Mouse (Mus musculus): ENCODE data around the gene Hmgn2. TPM values are rescaled to one million over a fixed set of nuclear protein-coding genes. Genes with fewer than 3 reads are reported as not detected.

The Hmgn2 gene
- polyA plus RNA-seq, 1 experiment from 2014 or later, result 1,670 TPM

DNA sequence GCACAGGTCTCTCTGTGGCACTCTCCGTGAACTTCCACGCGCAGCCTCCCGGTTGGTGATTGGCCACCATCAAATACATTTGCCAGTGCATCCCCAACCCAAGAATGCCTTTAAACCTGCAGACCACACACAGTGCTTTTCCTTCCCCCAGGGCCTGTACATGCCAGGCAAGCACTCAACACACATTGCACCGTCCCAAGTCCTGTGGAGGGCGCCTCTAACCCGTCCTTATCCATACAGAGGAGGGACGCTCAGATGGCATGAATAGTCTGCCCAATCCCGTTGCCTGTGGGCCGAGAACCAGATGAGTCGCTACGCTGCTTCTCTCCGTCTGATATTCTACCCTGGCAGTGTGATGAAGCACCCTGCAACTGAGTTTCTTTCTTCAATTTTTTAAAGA lies 14.5 kb upstream of the Hmgn2 start:
- no peak overlapping the region for H3K9ac ChIP-seq (ENCODE audit: low read depth, low read length)
- ATAC-seq, result no peak
- 86% methylated on average over 13 of the region's 13 CpGs for WGBS
- H3K27me3 ChIP-seq (replicated peaks; ENCODE audit: control insufficient read depth, insufficient read depth, low read length), result no peaks in the 10 kb centered on the region
- H3K4me3 ChIP-seq (ENCODE audit: low read length), result no peak overlapping the region
- no peaks in the 10 kb centered on the region for H3K4me1 ChIP-seq (ENCODE audit: control insufficient read depth, insufficient read depth, low read length)
- no peaks in the 10 kb centered on the region for H3K9me3 ChIP-seq (ENCODE audit: control insufficient read depth, low read length)
- H3K36me3 ChIP-seq (ENCODE audit: control insufficient read depth, insufficient read depth, low read length), result no peaks in the 10 kb centered on the region
- no peak overlapping the region for H3K27ac ChIP-seq (ENCODE audit: low read length)
- H3K4me2 ChIP-seq (ENCODE audit: low read depth, low read length), result no peak overlapping the region

DNA sequence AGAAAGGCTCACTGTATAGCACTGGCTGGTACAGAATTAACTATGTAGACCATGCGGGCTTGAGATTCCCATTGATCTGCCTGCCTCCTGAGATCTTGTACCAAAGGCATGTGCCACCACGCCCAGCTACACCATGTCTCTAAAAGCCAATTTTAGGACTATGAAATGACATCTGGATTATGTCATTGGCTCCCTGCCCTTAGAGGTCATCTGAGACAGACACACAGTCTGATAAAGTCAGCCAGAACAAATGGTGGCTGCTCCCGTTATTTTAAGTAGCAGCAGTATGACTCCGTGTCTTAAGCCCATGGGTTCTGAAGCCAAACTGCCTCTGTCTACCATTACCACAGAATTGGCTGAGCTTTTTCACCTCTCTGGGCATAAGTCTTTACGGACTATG lies 12.0 kb upstream of the Hmgn2 start:
- Histone ChIP-seq H3K4me1 (ENCODE audit: control insufficient read depth, insufficient read depth, low read length) (no peaks in the 10 kb centered on the region), H3K9ac (ENCODE audit: low read depth, low read length) (no peak overlapping the region), H3K4me3 (ENCODE audit: low read length) (no peak overlapping the region), H3K9me3 (ENCODE audit: control insufficient read depth, low read length) (no peaks in the 10 kb centered on the region), H3K27me3 (replicated peaks; ENCODE audit: control insufficient read depth, insufficient read depth, low read length) (no peaks in the 10 kb centered on the region), H3K36me3 (ENCODE audit: control insufficient read depth, insufficient read depth, low read length) (no peaks in the 10 kb centered on the region), H3K27ac (ENCODE audit: low read length) (no peak overlapping the region), H3K4me2 (ENCODE audit: low read depth, low read length) (no peak overlapping the region)
- WGBS, result 78% methylated on average over 5 of the region's 5 CpGs
- no peak for ATAC-seq

DNA sequence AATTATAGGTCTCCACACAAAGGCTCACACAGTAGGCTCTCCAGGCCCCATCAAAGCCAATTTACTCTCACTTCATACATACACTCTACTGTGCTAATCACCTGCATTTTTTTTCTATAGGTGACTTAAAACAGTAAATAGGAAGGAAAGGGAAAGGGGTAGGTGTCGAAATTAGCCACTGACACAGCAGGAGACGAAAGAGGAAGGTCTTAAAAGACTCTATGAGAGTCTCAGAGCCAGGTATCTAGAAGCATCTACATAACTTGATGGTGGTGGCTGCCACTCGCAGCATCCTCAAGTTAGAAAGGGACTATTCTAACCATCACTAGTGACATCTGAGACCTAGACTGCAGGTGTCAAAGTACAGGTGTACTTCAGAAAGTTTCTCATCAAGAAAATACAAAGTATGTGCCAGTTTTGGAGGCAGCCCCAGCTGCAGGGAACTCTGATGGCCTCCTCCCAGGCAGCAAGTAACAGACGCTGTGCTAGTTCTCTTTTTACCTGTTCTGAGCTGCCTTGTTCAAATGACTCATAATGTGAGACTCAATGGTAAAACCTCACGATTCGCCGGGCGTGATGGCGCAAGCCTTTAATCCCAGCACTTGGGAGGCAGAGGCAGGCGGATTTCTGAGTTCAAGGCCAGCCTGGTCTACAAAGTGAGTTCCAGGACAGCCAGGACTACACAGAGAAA lies 9.7 kb upstream of the Hmgn2 start:
- Histone ChIP-seq H3K27ac (ENCODE audit: low read length) (no peak overlapping the region), H3K9ac (ENCODE audit: low read depth, low read length) (no peak overlapping the region), H3K36me3 (ENCODE audit: control insufficient read depth, insufficient read depth, low read length) (no peaks in the 10 kb centered on the region), H3K27me3 (replicated peaks; ENCODE audit: control insufficient read depth, insufficient read depth, low read length) (no peaks in the 10 kb centered on the region), H3K4me3 (ENCODE audit: low read length) (no peak overlapping the region), H3K9me3 (ENCODE audit: control insufficient read depth, low read length) (no peaks in the 10 kb centered on the region), H3K4me2 (ENCODE audit: low read depth, low read length) (no peak overlapping the region), H3K4me1 (ENCODE audit: control insufficient read depth, insufficient read depth, low read length) (no peaks in the 10 kb centered on the region)
- 95% methylated on average over 10 of the region's 10 CpGs for WGBS
- ATAC-seq, result no peak

DNA sequence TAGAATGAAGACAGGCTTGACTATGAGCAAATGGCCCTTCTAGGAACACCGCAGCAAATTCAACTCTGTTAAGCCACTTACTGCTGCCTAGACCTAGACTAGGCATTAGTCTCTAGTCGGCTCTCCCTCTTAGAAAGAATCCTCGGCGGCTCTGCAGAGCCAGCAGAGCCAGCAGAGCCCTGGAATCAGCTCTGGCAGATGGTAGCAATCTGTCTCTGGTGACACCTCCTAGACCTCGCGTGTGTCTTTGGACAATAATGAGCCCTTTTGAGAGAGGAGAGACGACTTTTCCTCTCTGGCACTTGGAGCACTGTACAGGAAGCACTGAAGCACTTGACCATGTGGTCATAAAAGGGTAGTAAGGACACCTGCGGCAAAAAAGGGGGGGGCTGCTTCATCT lies 3.3 kb upstream of the Hmgn2 start:
- Histone ChIP-seq H3K9me3 (ENCODE audit: control insufficient read depth, low read length) (no peaks in the 10 kb centered on the region), H3K4me1 (ENCODE audit: control insufficient read depth, insufficient read depth, low read length) (peaks cover 9% of the 10 kb centered on the region), H3K4me2 (ENCODE audit: low read depth, low read length) (no peak overlapping the region), H3K4me3 (ENCODE audit: low read length) (no peak overlapping the region), H3K27me3 (replicated peaks; ENCODE audit: control insufficient read depth, insufficient read depth, low read length) (no peaks in the 10 kb centered on the region), H3K9ac (ENCODE audit: low read depth, low read length) (no peak overlapping the region), H3K27ac (ENCODE audit: low read length) (no peak overlapping the region), H3K36me3 (ENCODE audit: control insufficient read depth, insufficient read depth, low read length) (no peaks in the 10 kb centered on the region)
- WGBS, result 64% methylated on average over 8 of the region's 8 CpGs
- no peak for ATAC-seq

DNA sequence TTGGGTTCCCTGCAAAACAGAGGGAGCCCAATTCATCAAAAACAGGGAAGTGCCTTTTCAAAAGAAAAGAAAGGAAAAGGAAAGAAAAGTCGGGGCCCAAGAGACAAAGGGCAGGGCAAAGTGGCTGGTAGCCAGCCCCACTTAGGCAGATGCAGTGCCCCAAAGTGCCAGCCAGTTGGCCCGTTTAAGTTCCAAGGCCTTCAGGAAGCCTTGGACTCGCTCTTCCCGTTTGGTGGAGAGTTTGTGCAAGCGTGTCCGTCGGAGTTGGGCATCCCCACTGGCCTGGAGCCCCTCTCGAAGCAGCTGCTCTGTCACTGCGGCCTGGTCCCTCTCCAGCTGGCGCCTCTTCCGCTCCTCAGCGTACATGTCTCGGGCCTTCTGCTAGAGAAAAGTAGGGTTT lies 2.4 kb upstream of the Hmgn2 start:
- peaks cover 5% of the 10 kb centered on the region for H3K36me3 ChIP-seq (ENCODE audit: control insufficient read depth, insufficient read depth, low read length)
- WGBS, result 81% methylated on average over 13 of the region's 13 CpGs

DNA sequence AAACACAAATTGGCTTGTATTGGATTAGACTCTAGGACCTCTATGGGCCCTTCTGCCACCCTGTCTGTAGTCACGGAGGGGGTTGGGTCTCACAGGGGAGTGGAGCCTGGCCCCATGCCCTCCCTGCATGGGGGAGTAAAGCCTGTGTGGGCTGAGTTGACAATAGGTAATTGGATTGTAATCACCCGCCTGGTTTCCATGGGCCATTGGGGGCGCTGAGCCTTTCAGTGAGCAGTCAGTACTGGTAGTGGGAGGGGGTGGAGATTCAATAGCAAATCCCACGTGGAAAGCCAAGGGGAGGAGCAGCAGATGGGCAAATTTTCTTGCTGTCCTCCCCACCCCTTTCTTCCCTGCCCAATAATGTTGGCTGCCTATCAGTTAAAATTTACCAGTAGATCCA lies 1.7 kb upstream of the Hmgn2 start:
- 57% methylated on average over 4 of the region's 4 CpGs for WGBS
- no peak overlapping the region for H3K9ac ChIP-seq (ENCODE audit: low read depth, low read length)
- no peaks in the 10 kb centered on the region for H3K27me3 ChIP-seq (replicated peaks; ENCODE audit: control insufficient read depth, insufficient read depth, low read length)
- ATAC-seq, result no peak
- no peak overlapping the region for H3K27ac ChIP-seq (ENCODE audit: low read length)
- H3K36me3 ChIP-seq (ENCODE audit: control insufficient read depth, insufficient read depth, low read length), result peaks cover 10% of the 10 kb centered on the region
- H3K9me3 ChIP-seq (ENCODE audit: control insufficient read depth, low read length), result no peaks in the 10 kb centered on the region
- peaks cover 17% of the 10 kb centered on the region for H3K4me1 ChIP-seq (ENCODE audit: control insufficient read depth, insufficient read depth, low read length)
- no peak overlapping the region for H3K4me2 ChIP-seq (ENCODE audit: low read depth, low read length)
- H3K4me3 ChIP-seq (ENCODE audit: low read length), result no peak overlapping the region

More for the DNA sequence above, 2.4 kb upstream of the Hmgn2 start:
- Histone ChIP-seq H3K27ac (ENCODE audit: low read length) (no peak overlapping the region), H3K27me3 (replicated peaks; ENCODE audit: control insufficient read depth, insufficient read depth, low read length) (no peaks in the 10 kb centered on the region), H3K9ac (ENCODE audit: low read depth, low read length) (no peak overlapping the region), H3K4me2 (ENCODE audit: low read depth, low read length) (no peak overlapping the region), H3K4me1 (ENCODE audit: control insufficient read depth, insufficient read depth, low read length) (peaks cover 14% of the 10 kb centered on the region), H3K4me3 (ENCODE audit: low read length) (no peak overlapping the region), H3K9me3 (ENCODE audit: control insufficient read depth, low read length) (no peaks in the 10 kb centered on the region)
- no peak for ATAC-seq

DNA sequence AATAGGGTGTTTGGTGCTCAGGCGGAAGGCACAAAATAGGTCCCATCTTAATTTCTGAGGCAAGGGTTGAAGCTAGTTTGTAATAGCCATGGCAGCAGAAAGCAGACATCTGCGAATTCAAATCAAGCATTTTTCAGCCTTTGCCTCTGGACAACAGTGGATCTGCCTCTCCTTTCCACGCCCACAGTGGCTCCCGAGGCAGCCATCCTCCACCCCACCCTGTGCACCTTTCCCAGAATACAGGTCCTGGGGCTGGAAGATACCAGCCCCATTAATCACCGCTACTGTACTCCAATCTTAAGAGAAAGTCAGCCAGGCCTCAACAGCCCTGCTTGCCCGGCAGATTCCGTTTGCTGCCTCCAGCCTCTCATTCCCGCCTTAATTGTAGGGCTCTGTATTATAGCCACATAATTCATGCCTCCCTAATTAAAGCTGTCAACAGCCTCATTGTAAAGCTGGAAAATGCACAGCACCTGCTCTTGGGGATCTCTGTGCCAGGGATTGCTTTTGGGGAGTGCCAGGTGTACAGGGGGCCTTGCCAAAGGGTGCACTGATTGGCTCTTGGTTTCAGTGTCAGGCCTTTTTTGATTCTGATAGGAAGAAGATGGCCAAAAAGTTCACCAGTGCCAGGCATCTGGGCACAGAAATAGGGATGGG lies 792 bp upstream of the Hmgn2 start:
- WGBS, result 54% methylated on average over 8 of the region's 8 CpGs
- ATAC-seq, result no peak
- Histone ChIP-seq H3K9ac (ENCODE audit: low read depth, low read length) (0 out of 2 replicates have a peak overlapping the region, but pooled peaks have one; percentile 97), H3K9me3 (ENCODE audit: control insufficient read depth, low read length) (no peaks in the 10 kb centered on the region), H3K4me1 (ENCODE audit: control insufficient read depth, insufficient read depth, low read length) (peaks cover 17% of the 10 kb centered on the region), H3K36me3 (ENCODE audit: control insufficient read depth, insufficient read depth, low read length) (peaks cover 14% of the 10 kb centered on the region), H3K4me3 (ENCODE audit: low read length) (0 out of 2 replicates have a peak overlapping the region, but pooled peaks have one; percentile 78), H3K27ac (ENCODE audit: low read length) (0 out of 2 replicates have a peak overlapping the region, but pooled peaks have one; percentile 100), H3K4me2 (ENCODE audit: low read depth, low read length) (peak overlapping the region; percentile 97), H3K27me3 (replicated peaks; ENCODE audit: control insufficient read depth, insufficient read depth, low read length) (no peaks in the 10 kb centered on the region)

DNA sequence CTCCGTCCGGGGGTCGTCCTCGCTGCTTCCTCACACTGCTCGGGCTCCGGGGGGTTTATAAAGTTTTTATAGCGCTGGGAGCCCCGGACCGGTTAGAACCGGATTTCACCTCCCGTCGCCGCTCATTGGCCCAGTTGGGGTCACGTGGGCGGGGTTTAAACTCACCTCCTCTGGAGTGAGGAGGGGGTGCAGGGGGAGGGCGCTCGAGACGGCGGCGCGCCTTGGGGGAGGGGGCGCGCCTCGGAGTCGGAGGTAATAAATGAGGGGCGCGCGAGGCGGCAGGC lies 642 bp downstream of the Hmgn2 start:
- H3K27ac ChIP-seq (ENCODE audit: low read length), result peak overlapping the region; percentile 100
- H3K27me3 ChIP-seq (replicated peaks; ENCODE audit: control insufficient read depth, insufficient read depth, low read length), result no peaks in the 10 kb centered on the region
- peak overlapping the region; percentile 97 for H3K9ac ChIP-seq (ENCODE audit: low read depth, low read length)
- H3K4me1 ChIP-seq (ENCODE audit: control insufficient read depth, insufficient read depth, low read length), result peaks cover 17% of the 10 kb centered on the region
- peak; percentile 86 for ATAC-seq
- peak overlapping the region; percentile 97 for H3K4me2 ChIP-seq (ENCODE audit: low read depth, low read length)
- H3K4me3 ChIP-seq (ENCODE audit: low read length), result peak overlapping the region; percentile 78
- H3K9me3 ChIP-seq (ENCODE audit: control insufficient read depth, low read length), result no peaks in the 10 kb centered on the region
- H3K36me3 ChIP-seq (ENCODE audit: control insufficient read depth, insufficient read depth, low read length), result peaks cover 18% of the 10 kb centered on the region
- WGBS, result 0% methylated on average over 28 of the region's 29 CpGs

DNA sequence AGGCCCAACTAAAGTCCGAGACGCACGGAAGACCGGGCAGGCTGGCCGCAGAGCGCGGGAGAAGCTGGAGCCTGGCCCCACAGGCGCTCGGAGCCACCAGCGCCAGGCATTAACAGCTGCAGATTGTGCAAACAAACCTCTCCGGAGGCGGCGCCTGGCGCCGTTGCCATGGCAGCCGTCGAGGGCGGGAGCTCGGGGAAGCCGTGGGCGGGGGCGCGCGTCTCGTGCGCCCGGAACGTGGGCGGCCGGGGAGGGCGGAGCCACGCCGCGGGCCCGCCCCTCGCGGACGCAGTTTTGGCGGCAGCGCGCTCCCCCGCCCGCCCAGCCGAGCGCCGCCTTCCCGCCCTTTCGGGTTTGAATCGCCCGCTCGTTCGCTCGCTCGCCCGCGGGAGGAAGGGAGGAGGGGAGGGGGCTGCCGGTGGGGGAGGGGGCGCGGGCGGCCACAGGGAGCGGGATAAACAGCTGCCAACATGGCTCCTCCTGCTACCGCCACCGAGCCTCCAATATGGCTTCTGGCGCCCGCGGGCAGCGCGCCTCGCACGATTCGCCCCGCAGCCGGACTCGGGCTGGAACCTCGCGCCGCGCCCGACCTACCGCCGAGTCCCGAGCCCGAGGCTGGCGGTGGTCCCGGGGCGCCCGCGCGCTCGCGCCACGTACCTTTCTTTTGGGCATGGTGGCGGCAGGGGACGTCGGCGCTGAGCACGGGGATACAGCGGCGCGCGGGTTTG lies 1.1 kb downstream of the Hmgn2 start:
- Histone ChIP-seq H3K9me3 (ENCODE audit: control insufficient read depth, low read length) (no peaks in the 10 kb centered on the region), H3K27me3 (replicated peaks; ENCODE audit: control insufficient read depth, insufficient read depth, low read length) (no peaks in the 10 kb centered on the region), H3K9ac (ENCODE audit: low read depth, low read length) (peak overlapping the region; percentile 97), H3K4me2 (ENCODE audit: low read depth, low read length) (peak overlapping the region; percentile 97), H3K4me1 (ENCODE audit: control insufficient read depth, insufficient read depth, low read length) (peaks cover 17% of the 10 kb centered on the region), H3K36me3 (ENCODE audit: control insufficient read depth, insufficient read depth, low read length) (peaks cover 18% of the 10 kb centered on the region), H3K27ac (ENCODE audit: low read length) (peak overlapping the region; percentile 100), H3K4me3 (ENCODE audit: low read length) (peak overlapping the region; percentile 78)
- ATAC-seq, result peak; percentile 80
- under 1% methylated on average over 78 of the region's 101 CpGs for WGBS

Measured in intestine, embryonic 16.5 days (tissue).